Mouse (Mus musculus) ES-E14 (cell line): ENCODE data around the gene Dab1. TPM values are rescaled to one million over a fixed set of nuclear protein-coding genes. Genes with fewer than 3 reads are reported as not detected.

Source experiments
- DNase-seq: peaks from one replicate; pipeline ENCODE4 v3.0.0-alpha.2; 2013; ENCODE audit warnings: low read depth, low spot score
- H3K27ac ChIP-seq: 2 replicates; pipeline ENCODE4 v1.5.1; 2012; ENCODE audit warnings: low read depth, mild to moderate bottlenecking, low read length, moderate library complexity, mixed read lengths; ENCODE audit not compliant: poor library complexity, insufficient read depth, severe bottlenecking
- H3K36me3 ChIP-seq: 2 replicates; pipeline ENCODE4 v1.6.1; 2012; ENCODE audit warnings: mild to moderate bottlenecking, low read length, moderate library complexity, mixed read lengths; ENCODE audit not compliant: control insufficient read depth, poor library complexity, insufficient read depth, severe bottlenecking
- H3K4me1 ChIP-seq, 2 experiments: fragments of 150-350 bp in 1 of 2; sonication (generic) in 1 of 2; 2 replicates each; pipeline ENCODE4 v1.6.1; 2012; ENCODE audit warnings: low read length in 2 of 2, mild to moderate bottlenecking in 1 of 2, mixed read lengths in 1 of 2; ENCODE audit not compliant: control insufficient read depth in 2 of 2, insufficient read depth in 2 of 2, poor library complexity in 1 of 2
- H3K4me3 ChIP-seq, 2 experiments: fragments of 150-350 bp in 1 of 2; sonication (generic) in 1 of 2; 2 replicates each; pipeline ENCODE4 v1.5.1; 2012; ENCODE audit warnings: low read length in 2 of 2, low read depth in 1 of 2, mild to moderate bottlenecking in 1 of 2, mixed read lengths in 1 of 2; ENCODE audit not compliant: insufficient read depth in 1 of 2, poor library complexity in 1 of 2, severe bottlenecking in 1 of 2
- H3K9ac ChIP-seq: 2 replicates; pipeline ENCODE4 v1.6.1; 2012; ENCODE audit warnings: low read depth, mild to moderate bottlenecking, low read length, mixed read lengths; ENCODE audit not compliant: poor library complexity, insufficient read depth, severe bottlenecking
- H3K9me3 ChIP-seq: fragments of 150-350 bp; sonication (generic); 2 replicates; pipeline ENCODE4 v1.6.1; 2012; ENCODE audit warnings: low read depth, mild to moderate bottlenecking, low read length; ENCODE audit not compliant: control insufficient read depth, insufficient read depth
- CHD2 ChIP-seq: IDR thresholded peaks from 2 replicates; pipeline ENCODE4 v1.6.1; 2014; ENCODE audit warnings: mild to moderate bottlenecking, low read depth, low read length, inconsistent platforms
- HCFC1 ChIP-seq: IDR thresholded peaks from 2 replicates; pipeline ENCODE4 v1.6.1; 2012; ENCODE audit warnings: low read length, inconsistent platforms, borderline replicate concordance; ENCODE audit not compliant: insufficient read depth
- MAFK ChIP-seq: IDR thresholded peaks from 2 replicates; pipeline ENCODE4 v1.6.1; 2014; ENCODE audit warnings: mild to moderate bottlenecking, low read depth, low read length, inconsistent platforms; ENCODE audit not compliant: insufficient read depth
- ZC3H11A ChIP-seq: IDR thresholded peaks from 2 replicates; pipeline ENCODE4 v1.6.1; 2012; ENCODE audit warnings: low read depth, mild to moderate bottlenecking, inconsistent platforms, low read length, borderline replicate concordance
- ZNF384 ChIP-seq: IDR thresholded peaks from 2 replicates; pipeline ENCODE4 v1.6.1; 2012; ENCODE audit warnings: low read depth, low read length, inconsistent platforms
- in situ Hi-C, 2 experiments: fragments of 600-800 bp; cut with MboI; formaldehyde crosslinking; loops; one replicate each; pipeline ENCODE4 v1.15.1; 2025; ENCODE audit warnings: low sequenced_read_pairs in 2 of 2, inconsistent platforms in 1 of 2; ENCODE audit not compliant: unreplicated experiment in 2 of 2
- total RNA-seq: library from RNA; depleted of rRNA; stranded (reverse); fragments of 300-350 nt; gene quantifications from 2 replicates; pipeline ENCODE4 v1.2.3, GENCODE M21; 2012

The Dab1 gene
- total RNA-seq, 1 experiment = 7.9 TPM

DNA sequence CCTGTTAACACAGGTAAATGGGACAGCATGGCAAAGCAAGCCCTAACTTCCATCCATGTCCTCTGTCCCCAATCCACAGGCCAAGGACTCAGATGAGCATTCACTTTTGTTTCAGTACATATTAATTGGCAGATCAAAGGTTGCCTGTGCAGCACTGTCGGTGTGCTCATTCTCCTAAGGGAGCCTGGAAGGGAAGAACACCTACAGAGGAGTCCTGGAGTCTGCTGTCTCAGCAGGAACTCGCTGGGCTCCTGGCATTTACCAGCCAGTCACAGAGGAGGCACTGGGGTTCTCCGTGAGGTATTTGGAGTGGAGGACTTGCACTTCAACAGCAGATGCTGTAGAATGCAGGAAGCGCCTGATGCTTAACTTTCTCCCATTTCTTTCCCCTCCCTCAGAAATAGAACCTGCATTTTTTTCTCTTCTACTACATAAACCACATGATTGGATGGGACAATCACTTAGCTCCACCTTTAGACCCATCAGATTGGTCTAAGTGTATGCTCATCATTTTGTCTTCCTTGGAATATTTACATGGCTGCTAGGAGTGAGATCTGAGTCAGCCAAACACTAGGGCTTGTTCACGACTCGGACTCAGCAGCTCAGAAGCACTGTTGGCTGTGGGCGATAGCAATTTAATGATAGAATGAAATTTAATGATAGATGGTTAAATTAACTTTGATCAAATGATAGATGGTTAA lies 837.2 kb downstream of the Dab1 start:
- Histone ChIP-seq H3K4me3 (no peak overlapping the region), H3K36me3 (no peaks in the 10 kb centered on the region), H3K27ac (no peak overlapping the region), H3K9ac (no peak overlapping the region), H3K4me1 (no peaks in the 10 kb centered on the region; a peak in 1 of 4 replicates), H3K9me3 (no peaks in the 10 kb centered on the region)
- in situ Hi-C loops = no loop called here
- TF ChIP-seq MAFK = no peak
- TF ChIP-seq CHD2 = no peak
- TF ChIP-seq ZNF384 = no peak
- no peak for TF ChIP-seq HCFC1
- no peak for TF ChIP-seq ZC3H11A
- no peak for DNase-seq

DNA sequence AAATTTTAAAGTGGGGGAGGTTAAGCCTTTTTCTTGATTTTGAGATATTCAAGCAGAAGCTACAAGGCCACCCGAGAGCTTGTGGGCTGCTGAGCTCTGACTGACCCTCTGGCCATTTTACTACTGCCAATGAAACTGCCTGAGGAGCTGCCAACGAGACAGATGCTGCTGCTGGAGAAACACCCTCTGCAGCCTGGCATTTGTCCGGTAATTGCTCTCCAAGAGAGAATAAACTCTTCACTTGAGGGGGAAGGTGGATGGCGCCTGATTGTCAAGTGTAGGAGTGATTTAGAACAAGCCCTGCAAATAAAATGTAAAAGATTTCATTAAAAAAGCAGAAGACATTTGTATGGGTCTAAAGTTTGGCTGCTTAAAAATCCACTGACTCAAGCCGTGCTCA lies 839.6 kb downstream of the Dab1 start:
- in situ Hi-C loops = no loop called here
- Histone ChIP-seq H3K27ac (no peak overlapping the region), H3K9me3 (no peaks in the 10 kb centered on the region), H3K36me3 (no peaks in the 10 kb centered on the region), H3K4me1 (peaks cover 0 to under 1% of the 10 kb centered on the region in 2 experiments; a peak in 1 of 4 replicates), H3K9ac (no peak overlapping the region), H3K4me3 (no peak overlapping the region)
- no peak for DNase-seq
- TF ChIP-seq MAFK (no peak), HCFC1 (no peak), ZC3H11A (no peak), ZNF384 (no peak), CHD2 (no peak)

- Histone ChIP-seq H3K4me1 (peaks cover 0 to 4% of the 10 kb centered on the region in 2 experiments; a peak in 1 of 4 replicates), H3K9ac (no peak overlapping the region), H3K27ac (no peak overlapping the region), H3K36me3 (no peaks in the 10 kb centered on the region), H3K9me3 (no peaks in the 10 kb centered on the region), H3K4me3 (no peak overlapping the region)
- no peak for DNase-seq
- TF ChIP-seq ZNF384 = no peak
- in situ Hi-C loops = no loop called here
Observed at GRCm38 (mm10) chr4:104461106-104462011, 842.2 kb downstream of the Dab1 start.

- in situ Hi-C loops = no loop called here
- TF ChIP-seq MAFK (no peak), CHD2 (no peak), ZC3H11A (no peak), HCFC1 (no peak), ZNF384 (no peak)
- H3K9me3 ChIP-seq = no peaks in the 10 kb centered on the region
- H3K9ac ChIP-seq = no peak overlapping the region
- peaks cover 0 to 4% of the 10 kb centered on the region in 2 experiments; a peak in 1 of 4 replicates for H3K4me1 ChIP-seq
- DNase-seq = no peak
- H3K36me3 ChIP-seq = no peaks in the 10 kb centered on the region
- H3K27ac ChIP-seq = no peak overlapping the region
- no peak overlapping the region for H3K4me3 ChIP-seq
Observed at GRCm38 (mm10) chr4:104462932-104463780, 844.0 kb downstream of the Dab1 start.
